Comparison of ENCODE assay signal across 24 mouse cellular contexts in the genomic region with DNA sequence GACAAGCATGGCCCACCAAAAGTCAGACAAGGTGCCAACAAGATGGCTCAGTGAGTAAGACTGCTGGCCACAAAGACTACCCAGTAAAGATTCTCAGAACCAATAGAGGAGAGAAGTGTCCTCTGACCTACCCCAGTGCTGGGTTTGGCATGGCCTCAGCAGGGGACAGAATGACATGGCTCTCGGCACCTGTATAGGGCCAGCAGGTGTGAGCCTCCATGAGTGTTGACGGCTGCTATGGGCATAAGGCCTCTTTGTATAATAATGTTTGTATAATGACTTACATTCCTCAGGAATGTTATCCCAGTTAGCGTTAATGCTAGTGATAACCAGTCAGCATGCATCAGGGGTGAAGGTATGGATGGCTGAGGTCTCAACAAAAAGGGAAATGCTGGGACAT. TPM values are rescaled to one million over a fixed set of nuclear protein-coding genes. Genes with fewer than 3 reads are reported as not detected.
"Had no signal": no experiment of that assay in that cellular context is flagged by ENCODE, and none has a peak within 500 bp of the region (broad histone marks: within the 10 kb centered on the region; RNA-seq: fewer than 3 reads in every experiment).

No protein-coding gene starts in this region.

- H3K27ac ChIP-seq: kidney, embryonic 15.5 days; left cerebral cortex, adult 2 months; limb, embryonic 12.5 days; limb, embryonic 15.5 days; liver, embryonic 14.5 days; midbrain, embryonic 12.5 days; neural tube, embryonic 13.5 days had no signal

- DNase-seq: kidney, adult 18-20 months; kidney, postnatal 10 days; kidney, postnatal 36 days; layer of hippocampus, postnatal 36 days; left cerebral cortex, postnatal 4 days; liver, postnatal 0 days; retina, postnatal 1 day; right cerebral cortex, postnatal 25 days; thymus, adult 18-20 months; thymus, postnatal 36 days had no signal

- H3K4me3 ChIP-seq: kidney, embryonic 15.5 days; left cerebral cortex, adult 2 months; limb, embryonic 12.5 days; limb, embryonic 15.5 days; midbrain, embryonic 12.5 days; myocyte; neural tube, embryonic 13.5 days had no signal

- H3K27me3 ChIP-seq: kidney, embryonic 15.5 days; limb, embryonic 12.5 days; limb, embryonic 15.5 days; midbrain, embryonic 12.5 days; neural tube, embryonic 13.5 days had no signal

- ATAC-seq: liver, postnatal 0 days; midbrain, embryonic 16.5 days had no signal

- H3K4me2 ChIP-seq: kidney, embryonic 15.5 days; limb, embryonic 12.5 days; limb, embryonic 15.5 days; liver, embryonic 11.5 days; midbrain, embryonic 12.5 days; neural tube, embryonic 13.5 days had no signal

- H3K9me3 ChIP-seq: kidney, embryonic 15.5 days; limb, embryonic 12.5 days; limb, embryonic 15.5 days; midbrain, embryonic 12.5 days; neural tube, embryonic 13.5 days had no signal

- H3K9ac ChIP-seq: kidney, embryonic 15.5 days; limb, embryonic 12.5 days; limb, embryonic 15.5 days; liver, embryonic 14.5 days; liver, postnatal 0 days; midbrain, embryonic 12.5 days; neural tube, embryonic 13.5 days had no signal

RNA-seq across cellular contexts. Expression of gene Ptcra, which starts 12.6 kb away (rescaled TPM):
- total RNA-seq: layer of hippocampus, postnatal 10 days; left cerebral cortex, postnatal 14 days; left cerebral cortex, postnatal 4 days; megakaryocyte-erythroid progenitor cell, adult 5-6 weeks had no signal
- polyA plus RNA-seq: midbrain, embryonic 16.5 days had no signal

RNA-seq across cellular contexts. Expression of gene Gnmt, which starts 47.1 kb away (rescaled TPM):
- total RNA-seq: layer of hippocampus, postnatal 36 days; megakaryocyte progenitor cell, adult 5-6 weeks had no signal
